Mouse (Mus musculus) embryonic stem cell, embryonic (primary cell): Measurements from ENCODE around the gene Hist4h4.

Source experiments
- CTCF ChIA-PET, 4 experiments: fragments of 300-600 bp in 2 of 4; fragments of 350-600 bp in 2 of 4; sonication (Branson Sonifier 250); formaldehyde crosslinking; loops; one replicate each; lab custom pipeline; 2022; ENCODE audit warnings: inconsistent platforms in 2 of 4; lab: Charles Lee
- POLR2A ChIA-PET, 4 experiments: fragments of 300-600 bp in 2 of 4; fragments of 350-600 bp in 2 of 4; sonication (Branson Sonifier 250); formaldehyde crosslinking; loops; one replicate each; lab custom pipeline; 2022; ENCODE audit warnings: antibody characterized with exemption in 4 of 4, inconsistent platforms in 1 of 4; lab: Charles Lee

The Hist4h4 gene

GRCm38 (mm10) chr6:136803739-136804633 is at the start of gene Hist4h4:
Gene Hist4h4 (minus strand): TSS chr6:136804415.
- ChIA-PET CTCF (interaction anchor here (0.5 to 1.9 kb wide), 14 partner anchors 14 to 194 kb away, joined by 3 to 9 read pairs (median 3); partner anchors contain the start of gene Wbp11 (in 1 of the 4)), POLR2A (interaction anchor here (0.6 to 7.9 kb wide), 315 partner anchors 8 to 1875 kb away, joined by 3 to 441 read pairs (median 4); partner anchors contain the start of genes Art4 (in 3 of the 4), BC049715 (in 3 of the 4), Gucy2c (in 3 of the 4) and Rerg (in 3 of the 4))

- CTCF ChIA-PET = interaction anchor here in 1 of 4 experiments (0.6 kb wide), 1 partner anchor 9 kb away, joined by 12 read pairs; no protein-coding TSS in a partner anchor
- POLR2A ChIA-PET = interaction anchor here in 3 of 4 experiments (0.8 to 1.9 kb wide), 11 partner anchors 18 to 49 kb away, joined by 3 to 52 read pairs (median 6); partner anchors contain the start of genes Hist4h4 (in 3 of the 3), Wbp11 (in 3 of the 3), H2afj (in 2 of the 3) and BC049715 (in 1 of the 3)
These were observed 48.5 kb upstream of the Hist4h4 start for GRCm38 (mm10) chr6:136852762-136853161.

- ChIA-PET CTCF (interaction anchor here in 1 of 4 experiments (0.5 kb wide), 1 partner anchor 117 kb away, joined by 3 read pairs; no protein-coding TSS in a partner anchor), POLR2A (interaction anchor here in 3 of 4 experiments (0.8 to 1.9 kb wide), 11 partner anchors 17 to 48 kb away, joined by 3 to 52 read pairs (median 6); partner anchors contain the start of genes Hist4h4 (in 3 of the 3), Wbp11 (in 3 of the 3), H2afj (in 2 of the 3) and BC049715 (in 1 of the 3))
These were observed 48.1 kb upstream of the Hist4h4 start for GRCm38 (mm10) chr6:136852348-136852747.

- ChIA-PET POLR2A (no interaction called here), CTCF (interaction anchor here in 1 of 4 experiments (0.9 kb wide), 1 partner anchor 11 kb away, joined by 4 read pairs; no protein-coding TSS in a partner anchor)
These were observed 46.1 kb upstream of the Hist4h4 start for GRCm38 (mm10) chr6:136850267-136850666.

GRCm38 (mm10) chr6:136848971-136849370 is 44.8 kb upstream of the Hist4h4 start:
- ChIA-PET CTCF (no interaction called here), POLR2A (interaction anchor here in 3 of 4 experiments (1.0 to 3.4 kb wide), 4 partner anchors 45 kb away, joined by 6 to 36 read pairs (median 23); partner anchors contain the start of gene Hist4h4 (in 3 of the 3))

GRCm38 (mm10) chr6:136848399-136848798 is 44.2 kb upstream of the Hist4h4 start:
- POLR2A ChIA-PET = interaction anchor here (0.8 to 3.4 kb wide), 10 partner anchors 17 to 138 kb away, joined by 3 to 36 read pairs (median 4); partner anchors contain the start of genes Hist4h4 (in 3 of the 4), BC049715 (in 2 of the 4), H2afj (in 1 of the 4) and Wbp11 (in 1 of the 4)
- CTCF ChIA-PET = interaction anchor here (0.6 to 2.3 kb wide), 31 partner anchors 8 to 843 kb away, joined by 3 to 17 read pairs (median 4); partner anchors contain the start of genes Art4 (in 2 of the 4), Hist4h4 (in 1 of the 4), Smco3 (in 1 of the 4) and Wbp11 (in 1 of the 4)

GRCm38 (mm10) chr6:136847790-136848189 is 43.6 kb upstream of the Hist4h4 start:
- ChIA-PET CTCF (interaction anchor here (0.6 to 2.3 kb wide), 34 partner anchors 8 to 844 kb away, joined by 3 to 17 read pairs (median 4); partner anchors contain the start of genes Art4 (in 2 of the 4), Hist4h4 (in 1 of the 4), Smco3 (in 1 of the 4) and Wbp11 (in 1 of the 4)), POLR2A (interaction anchor here (0.6 to 3.4 kb wide), 13 partner anchors 8 to 139 kb away, joined by 3 to 36 read pairs (median 5); partner anchors contain the start of genes Hist4h4 (in 3 of the 4), BC049715 (in 2 of the 4), H2afj (in 2 of the 4) and Wbp11 (in 1 of the 4))

- ChIA-PET POLR2A (interaction anchor here (0.6 to 3.4 kb wide), 11 partner anchors 9 to 139 kb away, joined by 3 to 36 read pairs (median 5); partner anchors contain the start of genes Hist4h4 (in 3 of the 4), H2afj (in 2 of the 4), BC049715 (in 1 of the 4) and Wbp11 (in 1 of the 4)), CTCF (interaction anchor here (0.9 to 2.3 kb wide), 24 partner anchors 8 to 149 kb away, joined by 3 to 17 read pairs (median 4); partner anchors contain the start of genes Art4 (in 2 of the 4), Hist4h4 (in 1 of the 4), Smco3 (in 1 of the 4) and Wbp11 (in 1 of the 4))
These were observed 43.1 kb upstream of the Hist4h4 start for GRCm38 (mm10) chr6:136847267-136847666.

GRCm38 (mm10) chr6:136845706-136846480 is 41.7 kb upstream of the Hist4h4 start:
- ChIA-PET CTCF (interaction anchor here in 2 of 4 experiments (0.7 to 2.3 kb wide), 2 partner anchors 11 to 124 kb away, joined by 4 to 17 read pairs; partner anchors contain the start of gene Art4 (in 1 of the 2)), POLR2A (interaction anchor here in 2 of 4 experiments (2.0 to 3.4 kb wide), 3 partner anchors 42 kb away, joined by 9 to 36 read pairs (median 22); partner anchors contain the start of gene Hist4h4 (in 2 of the 2))

GRCm38 (mm10) chr6:136844903-136845302 is 40.7 kb upstream of the Hist4h4 start:
- POLR2A ChIA-PET = interaction anchor here in 2 of 4 experiments (0.9 to 18.5 kb wide), 3 partner anchors 10 to 41 kb away, joined by 3 to 441 read pairs (median 9); partner anchors contain the start of genes Hist4h4 (in 2 of the 2), H2afj (in 1 of the 2) and Smco3 (in 1 of the 2)
- CTCF ChIA-PET = no interaction called here

- ChIA-PET CTCF (no interaction called here), POLR2A (interaction anchor here in 2 of 4 experiments (1.8 to 18.5 kb wide), 3 partner anchors 10 to 33 kb away, joined by 13 to 441 read pairs (median 19); partner anchors contain the start of genes Hist4h4 (in 2 of the 2), BC049715 (in 1 of the 2), H2afj (in 1 of the 2) and Wbp11 (in 1 of the 2))
These were observed 33.1 kb upstream of the Hist4h4 start for GRCm38 (mm10) chr6:136837323-136837722.

- CTCF ChIA-PET = interaction anchor here in 2 of 4 experiments (0.6 to 1.1 kb wide), 2 partner anchors 12 to 1051 kb away, joined by 3 to 7 read pairs; no protein-coding TSS in a partner anchor
- POLR2A ChIA-PET = interaction anchor here in 3 of 4 experiments (0.9 to 18.5 kb wide), 6 partner anchors 9 to 31 kb away, joined by 3 to 441 read pairs (median 37); partner anchors contain the start of genes Hist4h4 (in 3 of the 3) and H2afj (in 2 of the 3)
These were observed 31.1 kb upstream of the Hist4h4 start, which contains the start of gene Smco3 for GRCm38 (mm10) chr6:136835352-136835751. Gene Smco3 (minus strand): TSS chr6:136835452.

- ChIA-PET POLR2A (interaction anchor here (0.7 to 18.5 kb wide), 19 partner anchors 9 to 80 kb away, joined by 3 to 441 read pairs (median 5); partner anchors contain the start of genes Hist4h4 (in 4 of the 4) and H2afj (in 3 of the 4)), CTCF (interaction anchor here in 2 of 4 experiments (0.9 to 1.8 kb wide), 6 partner anchors 16 to 149 kb away, joined by 3 to 8 read pairs (median 5); partner anchors contain the start of gene Hist4h4 (in 1 of the 2))
These were observed 27.5 kb upstream of the Hist4h4 start for GRCm38 (mm10) chr6:136831712-136832111.

GRCm38 (mm10) chr6:136828681-136829080 is 24.5 kb upstream of the Hist4h4 start:
- ChIA-PET POLR2A (interaction anchor here (0.6 to 18.5 kb wide), 43 partner anchors 9 to 523 kb away, joined by 3 to 441 read pairs (median 6); partner anchors contain the start of genes H2afj (in 4 of the 4), Hist4h4 (in 3 of the 4) and Rerg (in 1 of the 4)), CTCF (interaction anchor here in 1 of 4 experiments (1.0 kb wide), 2 partner anchors 19 to 25 kb away, joined by 3 to 6 read pairs; partner anchors contain the start of gene Hist4h4)

- ChIA-PET CTCF (interaction anchor here in 1 of 4 experiments (1.0 kb wide), 2 partner anchors 20 to 24 kb away, joined by 3 to 6 read pairs; partner anchors contain the start of gene Hist4h4), POLR2A (interaction anchor here (0.6 to 18.5 kb wide), 60 partner anchors 8 to 522 kb away, joined by 3 to 441 read pairs (median 4); partner anchors contain the start of genes H2afj (in 4 of the 4), Hist4h4 (in 3 of the 4) and Rerg (in 1 of the 4))
These were observed 23.8 kb upstream of the Hist4h4 start, which contains the start of gene Wbp11 for GRCm38 (mm10) chr6:136827881-136828561. Gene Wbp11 (minus strand): TSS chr6:136828233.
